Mouse (Mus musculus) left cerebral cortex, adult 8-10 months (tissue): Measurements from ENCODE around the gene Lck. TPM values are rescaled to one million over a fixed set of nuclear protein-coding genes. Genes with fewer than 3 reads are reported as not detected.
"Not testable (repeated sequence)": the region's sequence is repeated elsewhere in the genome, so short reads cannot be mapped to it uniquely, and the experiment has no call there.

Experiments
- DNase-seq, 2 experiments: peaks; one replicate each; pipeline ENCODE4 v3.0.0; 2022; ENCODE audit warnings: low spot score in 2 of 2
- total RNA-seq, 4 experiments: library from RNA; stranded (reverse); gene quantifications; 2 replicates each; pipeline ENCODE4 v1.2.4; 2022

Gene Lck
- total RNA-seq, 4 experiments from 2014 or later, result 2.3 to 4.5 (median 3.8) TPM

DNA sequence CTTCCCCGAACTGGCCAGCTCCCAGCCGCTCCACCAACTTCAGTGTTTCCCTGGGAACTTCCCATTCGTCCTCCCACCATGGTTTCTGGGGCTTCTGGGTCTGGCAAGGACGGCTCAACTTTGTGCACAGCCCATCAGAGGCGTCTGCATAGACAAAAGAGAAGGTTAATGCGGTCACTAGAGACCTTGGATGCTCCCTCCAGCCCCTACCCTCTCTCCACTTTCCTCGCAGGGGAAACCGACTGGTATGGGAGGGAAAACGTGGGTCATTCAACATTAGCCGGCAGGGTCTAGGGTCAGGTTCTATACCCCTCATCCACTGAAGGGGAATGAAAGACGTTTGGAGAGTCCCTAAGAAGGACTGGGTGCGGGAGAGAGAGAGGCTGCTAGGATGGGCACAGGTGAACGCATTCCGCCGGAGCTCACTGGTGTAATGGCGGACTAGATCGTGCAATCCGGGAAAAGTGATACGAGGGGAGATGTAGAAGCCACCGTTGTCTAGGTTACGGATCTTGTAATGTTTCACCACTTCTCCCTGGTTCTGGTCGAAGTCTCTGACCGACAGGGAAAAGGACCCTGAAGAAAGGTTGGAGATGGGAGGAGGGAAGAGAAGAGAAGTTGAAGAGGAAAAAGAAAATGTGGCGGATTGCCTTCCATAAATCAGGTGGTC lies 17.4 kb downstream of the Lck start:
- peak in 1 of 2 experiments; percentile 10 for DNase-seq

DNA sequence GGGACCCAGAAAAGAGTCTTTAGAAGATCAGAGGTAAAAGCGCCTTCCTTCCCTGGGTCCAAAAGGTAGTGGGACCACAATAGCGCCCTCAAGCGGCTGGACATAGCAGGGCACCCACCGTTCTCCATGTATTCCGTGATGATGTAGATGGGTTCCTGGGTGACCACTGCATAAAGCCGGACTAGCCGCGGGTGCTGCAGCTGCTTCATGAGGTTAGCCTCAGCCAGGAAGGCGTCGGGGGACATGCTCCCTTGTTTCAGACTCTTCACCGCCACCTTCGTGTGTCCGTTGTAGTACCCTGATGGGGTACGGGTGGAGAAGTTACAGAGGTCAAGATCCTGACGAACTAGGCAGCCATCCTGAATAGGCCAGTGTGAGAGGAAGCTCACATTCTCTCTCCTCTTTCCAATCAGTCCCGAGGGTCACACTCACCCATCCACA lies 18.0 kb downstream of the Lck start:
- peak in 1 of 2 experiments; percentile 34 for DNase-seq

DNA sequence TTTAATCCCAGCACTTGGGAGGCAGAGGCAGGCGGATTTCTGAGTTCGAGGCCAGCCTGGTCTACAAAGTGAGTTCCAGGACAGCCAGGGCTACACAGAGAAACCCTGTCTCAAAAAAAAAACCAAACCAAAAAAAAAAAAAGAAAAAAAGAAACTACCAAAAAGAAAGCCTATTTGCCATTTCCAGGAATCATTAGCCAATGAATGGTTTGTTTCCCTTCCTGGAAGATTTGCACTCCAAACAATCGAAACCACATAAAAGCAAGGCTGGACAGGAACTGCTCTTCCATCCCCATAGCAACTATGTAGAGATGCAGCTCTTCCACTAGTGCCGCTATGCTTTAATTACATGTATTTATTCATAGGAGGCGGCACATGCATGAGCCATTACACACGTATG lies 18.9 kb downstream of the Lck start:
- DNase-seq, result not testable (repeated sequence)

DNA sequence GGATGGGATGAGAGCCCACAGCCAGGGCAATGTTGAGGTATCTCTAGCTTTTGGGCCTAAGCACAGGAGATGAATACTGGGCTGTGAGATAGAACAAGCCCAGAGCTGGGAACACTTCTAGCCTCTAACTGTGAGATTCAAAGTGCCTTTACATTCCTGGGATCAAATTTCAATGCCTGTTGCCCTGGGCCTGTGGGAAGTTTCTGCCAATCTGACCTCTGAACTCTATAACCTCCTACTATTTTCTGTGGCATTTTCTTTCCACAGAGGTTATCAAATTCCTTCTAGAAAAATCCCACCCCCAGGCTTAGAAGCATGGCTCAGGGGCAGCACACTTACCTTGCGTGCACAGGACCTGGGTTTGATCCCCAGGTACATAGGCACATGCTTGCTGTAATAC lies 23.1 kb downstream of the Lck start:
- DNase-seq, result no peak

DNA sequence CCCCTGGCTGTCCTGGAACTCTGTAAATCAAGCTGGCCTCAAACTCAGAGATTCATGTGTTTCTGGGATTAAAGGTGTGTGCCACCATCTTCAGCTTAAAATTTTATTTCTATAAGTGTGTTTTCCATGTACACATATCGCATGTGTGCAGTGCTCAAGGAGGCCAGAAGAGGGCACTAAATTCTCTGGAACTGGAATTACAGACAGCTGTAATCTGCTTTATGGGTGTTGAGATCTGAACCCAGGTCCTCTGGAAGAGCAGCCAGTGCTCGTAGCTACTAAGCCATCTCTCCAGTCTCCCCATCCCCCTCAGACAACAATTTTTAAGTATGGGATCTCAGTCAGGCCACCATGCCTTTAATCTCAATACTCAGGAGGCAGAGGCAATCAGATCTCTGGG lies 24.1 kb downstream of the Lck start:
- no peak for DNase-seq

DNA sequence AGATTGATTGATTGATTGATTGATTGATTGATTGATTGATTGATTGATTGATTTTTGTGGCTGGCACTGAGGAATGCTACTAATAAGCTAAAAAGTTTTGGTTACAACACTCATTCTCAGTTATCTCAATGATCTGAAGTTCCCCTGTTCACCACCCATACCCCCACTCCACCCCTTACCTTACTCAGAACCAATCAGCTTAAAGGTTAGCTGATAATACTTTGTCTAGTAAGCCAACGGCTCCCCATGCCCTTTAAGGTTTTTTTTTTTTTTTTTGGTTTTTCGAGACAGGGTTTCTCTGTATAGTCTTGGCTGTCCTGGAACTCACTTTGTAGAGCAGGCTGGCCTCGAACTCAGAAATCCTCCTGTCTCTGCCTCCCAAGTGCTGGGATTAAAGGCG lies 25.8 kb downstream of the Lck start:
- DNase-seq, result not testable (repeated sequence)

DNA sequence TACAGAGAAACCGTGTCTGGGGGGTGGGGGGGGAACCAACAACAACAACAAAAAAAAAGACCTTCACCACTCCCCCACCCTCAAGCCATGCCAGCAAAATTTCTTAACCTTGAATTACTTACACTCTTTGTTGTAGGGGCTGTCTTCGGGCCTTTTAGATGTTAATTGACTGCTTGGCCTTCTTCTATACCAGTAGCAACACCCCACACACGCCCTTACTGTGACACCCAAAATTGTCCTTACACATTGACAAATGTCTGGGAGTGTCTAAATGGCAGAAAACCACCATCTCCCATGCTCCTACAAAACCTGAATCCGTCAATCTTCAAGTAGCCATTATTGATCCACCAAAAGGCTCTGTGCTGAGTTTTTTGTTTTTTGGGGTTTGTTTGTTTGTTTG lies 29.3 kb downstream of the Lck start:
- no peak for DNase-seq

DNA sequence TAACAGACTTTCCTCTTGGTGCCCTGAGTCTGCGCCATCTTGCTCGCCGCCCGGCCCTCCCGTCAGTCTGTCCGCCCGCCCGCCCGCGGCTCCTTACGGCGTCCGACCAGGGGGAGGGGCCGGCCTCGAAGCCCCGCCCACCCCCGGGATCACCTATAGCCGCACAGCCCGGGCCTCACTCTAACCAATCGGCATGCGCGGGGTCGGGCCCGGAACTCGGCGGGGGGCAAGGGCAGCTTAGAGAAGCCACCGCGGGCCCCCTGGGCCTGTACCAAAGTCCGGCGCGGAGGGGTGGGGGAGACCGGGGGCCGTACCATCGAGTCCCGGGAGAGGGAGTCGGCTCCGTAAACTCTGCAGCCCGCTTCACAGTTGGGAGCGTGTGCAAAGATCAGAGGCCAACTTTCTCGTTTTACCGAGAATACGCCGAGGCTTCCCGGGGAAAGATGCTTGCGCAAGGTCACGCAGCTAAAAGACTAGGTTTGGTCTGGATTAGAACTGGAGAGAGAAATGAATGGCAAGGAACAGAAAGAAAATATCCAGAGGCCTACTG lies 30.8 kb downstream of the Lck start, which contains the start of gene Hdac1:
Hdac1 (minus strand) TSS at position 122 of the 550 bp plus-strand sequence.
- peak; percentile 80 to 96 for DNase-seq

DNA sequence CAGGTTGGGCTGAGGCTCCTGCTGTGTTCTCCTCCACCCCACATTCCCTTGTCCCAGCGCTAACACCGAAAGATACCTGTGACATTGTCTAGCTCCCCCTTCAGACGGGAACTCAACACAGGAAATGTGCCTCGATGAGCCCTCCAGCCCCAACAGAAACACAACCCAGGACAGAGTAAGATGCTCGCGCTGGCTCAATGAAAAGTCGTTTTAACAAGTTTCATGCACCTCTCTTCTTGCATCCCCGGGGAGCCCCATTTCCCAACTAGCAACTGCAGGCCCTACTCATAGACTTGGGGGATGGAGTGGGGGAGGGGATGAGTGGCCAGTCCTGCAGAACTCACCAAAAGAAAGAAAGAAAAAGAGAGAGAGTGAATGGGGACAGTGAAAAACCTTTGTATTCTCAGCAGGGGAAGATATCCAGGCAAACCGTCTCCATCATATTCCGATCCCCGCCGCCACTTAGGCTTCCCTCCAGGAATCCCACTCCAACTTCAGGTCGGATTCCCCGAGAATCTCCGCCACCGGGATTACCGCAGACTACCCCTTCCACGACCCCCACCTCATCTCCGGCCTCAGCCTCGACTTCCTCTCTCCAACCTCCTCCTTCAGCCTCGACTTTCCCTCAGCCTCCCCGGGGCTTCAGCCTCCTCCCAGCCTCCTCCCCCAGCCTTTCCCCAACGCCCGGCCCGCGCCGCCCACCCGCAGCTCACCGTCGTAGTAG lies 31.4 kb downstream of the Lck start:
- DNase-seq, result no peak

DNA sequence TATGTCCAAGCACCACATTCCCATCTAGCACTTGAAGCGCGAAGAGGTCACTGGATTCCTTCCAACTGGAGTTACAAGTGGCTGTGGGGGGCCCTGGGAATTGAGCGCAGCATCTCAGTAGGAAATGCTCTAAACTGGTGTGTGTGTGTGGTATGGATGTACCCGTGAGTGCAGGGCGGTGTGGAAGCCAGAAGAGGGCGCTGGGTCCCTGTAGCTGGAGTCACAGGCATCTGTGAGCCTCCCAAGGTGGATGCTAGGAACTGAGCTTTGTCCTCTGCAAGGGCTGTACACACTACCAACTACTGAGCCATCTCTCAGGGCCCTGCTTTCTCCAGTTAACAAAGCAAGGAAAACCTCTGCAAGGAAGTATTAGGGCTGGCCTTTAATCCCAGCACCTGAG lies 33.4 kb downstream of the Lck start:
- no peak for DNase-seq

DNA sequence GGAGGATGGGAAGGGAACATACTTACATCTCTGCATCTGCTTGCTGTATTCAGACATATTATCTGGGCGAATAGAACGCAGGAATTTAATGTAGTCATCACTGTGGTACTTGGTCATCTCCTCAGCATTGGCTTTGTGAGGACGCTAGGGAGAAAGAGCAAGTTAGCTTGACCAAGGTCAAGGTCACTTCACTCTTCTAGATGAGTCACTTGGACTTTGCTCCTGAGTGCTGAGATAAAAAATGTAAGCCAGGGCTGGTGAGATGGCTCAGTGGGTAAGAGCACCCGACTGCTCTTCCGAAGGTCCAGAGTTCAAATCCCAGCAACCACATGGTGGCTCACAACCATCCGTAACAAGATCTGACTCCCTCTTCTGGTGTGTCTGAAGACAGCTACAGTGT lies 44.5 kb downstream of the Lck start:
- DNase-seq, result not testable (repeated sequence)

DNA sequence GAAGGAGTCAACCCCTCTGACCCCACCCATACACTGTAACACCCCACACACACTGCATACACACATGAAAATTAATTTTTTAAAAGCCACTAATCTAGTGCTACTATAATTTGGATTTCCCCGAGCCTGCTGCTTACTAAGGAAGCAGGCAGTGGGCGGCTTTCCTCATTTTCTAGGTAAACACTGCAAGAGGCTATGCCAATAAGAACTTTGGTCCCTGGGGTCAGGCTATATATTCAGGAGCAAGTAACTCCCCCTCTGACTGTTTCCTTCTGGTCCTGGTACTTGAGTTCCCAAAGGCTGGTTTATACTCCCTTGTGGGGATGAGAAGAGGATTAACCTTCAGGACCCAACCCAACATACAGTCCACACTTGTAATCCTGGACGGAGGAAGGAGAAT lies 47.6 kb downstream of the Lck start:
- DNase-seq, result no peak

DNA sequence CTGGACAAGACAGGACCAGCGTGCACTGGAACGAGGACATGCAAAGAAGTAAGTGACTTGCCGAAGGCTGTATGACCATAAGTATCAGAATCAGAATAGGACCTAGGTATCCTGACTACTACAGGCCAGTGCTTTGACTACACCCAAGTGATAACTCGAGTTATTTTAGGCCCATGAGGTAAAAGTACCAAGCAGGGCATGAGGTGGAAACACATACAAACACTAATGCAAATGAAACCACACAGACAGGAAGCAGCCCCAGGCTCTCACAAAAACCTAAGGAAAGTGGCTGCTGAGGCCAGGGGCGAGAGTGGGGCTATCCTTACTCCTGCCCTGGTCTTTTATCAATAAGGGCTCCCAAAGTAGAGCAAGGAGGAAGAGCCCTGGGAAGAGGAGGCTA lies 48.1 kb downstream of the Lck start:
- no peak for DNase-seq

DNA sequence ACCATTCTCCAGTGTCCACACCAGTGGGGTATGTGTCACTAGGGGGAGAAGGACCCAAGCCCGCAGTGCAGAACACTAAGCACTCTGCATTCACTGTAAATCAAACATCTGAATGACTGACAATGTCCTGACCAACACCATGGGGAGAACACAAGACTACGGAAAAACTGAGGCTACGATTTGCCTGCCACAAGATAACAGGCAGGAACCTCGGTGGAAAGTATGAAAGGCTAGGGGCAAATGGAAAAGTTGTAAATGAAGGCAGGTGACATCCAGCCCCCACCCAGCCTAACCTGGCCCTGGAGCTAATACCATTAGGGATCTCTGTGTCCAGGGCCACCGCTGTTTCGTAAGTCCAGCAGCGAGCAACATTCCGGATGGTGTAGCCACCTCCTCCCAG lies 54.9 kb downstream of the Lck start:
- DNase-seq, result no peak

DNA sequence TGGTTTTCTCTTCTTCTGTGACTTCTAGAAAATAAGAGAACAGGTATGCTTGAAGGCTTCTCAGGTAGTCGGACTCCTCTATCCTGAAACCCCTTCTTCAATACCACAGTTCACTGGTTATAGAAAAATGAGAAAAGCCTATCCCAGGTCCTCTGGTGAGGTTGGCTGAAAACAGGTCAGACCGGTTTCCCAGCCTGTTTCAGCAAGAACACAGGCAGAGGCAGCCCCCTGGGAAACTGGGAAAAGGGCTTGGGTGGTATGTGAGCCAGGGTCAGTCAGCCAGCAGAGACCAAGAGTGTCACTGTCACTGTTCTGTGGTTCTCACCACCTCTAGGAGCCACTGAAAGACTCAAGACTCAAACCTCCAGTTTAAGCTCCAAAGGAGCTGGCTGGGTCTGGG lies 56.5 kb downstream of the Lck start:
- no peak for DNase-seq

DNA sequence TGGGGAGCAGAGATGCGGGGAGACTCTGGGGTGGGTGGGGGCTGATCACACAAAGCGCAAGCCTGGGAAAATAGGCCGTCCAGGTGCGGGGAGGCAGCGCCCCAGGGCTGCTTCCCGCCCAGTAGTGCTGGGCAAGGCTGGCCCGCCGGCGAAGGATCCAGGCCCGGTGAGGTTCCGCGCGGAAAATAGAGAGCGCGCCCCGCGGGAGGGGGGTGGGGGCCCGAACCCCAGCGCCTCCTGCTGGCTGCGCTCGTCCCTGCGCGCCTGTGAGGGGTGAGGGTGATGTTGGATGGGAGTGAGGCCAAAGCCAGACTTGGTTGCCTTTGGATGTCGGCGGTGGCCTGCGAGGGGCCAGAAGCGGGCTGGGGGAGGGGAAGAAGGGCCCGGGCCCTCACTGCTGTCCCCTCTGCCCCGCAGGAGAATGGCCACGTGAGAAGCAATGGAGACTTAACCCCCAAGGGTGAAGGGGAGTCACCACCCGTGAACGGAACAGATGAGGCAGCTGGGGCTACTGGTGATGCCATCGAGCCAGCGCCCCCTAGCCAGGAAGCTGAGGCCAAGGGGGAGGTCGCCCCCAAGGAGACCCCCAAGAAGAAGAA lies 59.0 kb downstream of the Lck start:
- no peak for DNase-seq

DNA sequence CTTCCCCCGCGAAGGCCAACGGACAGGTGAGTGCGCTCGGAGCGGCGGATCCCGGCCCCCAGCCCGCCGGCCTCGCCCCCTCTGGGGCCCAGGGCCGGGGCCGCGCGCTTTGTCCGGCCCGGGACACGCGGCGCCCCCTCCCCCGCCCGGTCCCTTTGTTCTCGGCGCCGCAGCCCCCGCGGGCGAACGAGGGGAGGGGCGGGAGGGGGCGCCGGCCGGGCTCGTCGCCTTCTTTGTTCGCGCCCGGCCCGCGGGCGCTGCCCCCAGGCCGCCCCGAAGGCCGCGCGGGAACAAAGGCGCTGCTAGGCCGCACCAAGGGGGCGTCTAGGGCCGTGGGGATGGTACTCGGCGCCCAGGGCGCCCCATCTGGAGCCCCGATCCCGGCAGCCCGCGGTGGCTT lies 59.5 kb downstream of the Lck start:
- DNase-seq, result no peak

DNA sequence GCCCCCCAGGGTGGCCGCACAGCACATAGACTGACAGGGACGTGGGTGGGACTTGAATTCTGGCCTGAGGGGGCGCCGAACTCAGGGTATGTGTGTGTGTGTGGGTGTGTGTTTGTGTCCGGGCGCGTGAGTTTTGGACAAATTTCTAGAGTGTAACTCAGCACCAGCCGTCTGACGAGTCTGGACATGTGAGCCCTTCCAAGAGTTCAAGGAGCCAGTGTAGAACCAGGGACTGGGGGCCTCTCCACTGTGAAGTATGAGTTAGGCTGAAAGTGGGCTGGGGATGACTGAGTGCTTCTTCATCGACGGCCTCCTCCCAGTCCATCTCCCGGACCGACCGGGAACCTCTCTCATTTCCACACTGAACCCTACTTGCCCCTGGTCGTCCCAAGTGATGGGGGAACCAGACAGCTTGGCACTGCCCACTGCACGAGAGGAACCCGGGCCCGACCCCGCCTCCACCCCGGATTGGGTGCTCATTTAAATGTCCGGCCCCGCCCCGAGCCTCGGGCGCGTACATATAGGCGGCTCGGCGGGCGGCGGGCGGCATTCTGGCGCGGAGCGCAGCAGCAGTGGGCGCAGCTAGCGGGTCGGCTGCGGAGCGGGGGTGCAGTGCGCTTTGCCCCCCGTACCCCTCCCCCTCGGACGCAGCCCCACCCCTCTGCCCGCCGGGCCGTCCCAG lies 60.2 kb downstream of the Lck start, which contains the start of gene Marcksl1:
Marcksl1 (plus strand) TSS at position 496 of the 682 bp plus-strand sequence.
- peak in 1 of 2 experiments; percentile 65 for DNase-seq

DNA sequence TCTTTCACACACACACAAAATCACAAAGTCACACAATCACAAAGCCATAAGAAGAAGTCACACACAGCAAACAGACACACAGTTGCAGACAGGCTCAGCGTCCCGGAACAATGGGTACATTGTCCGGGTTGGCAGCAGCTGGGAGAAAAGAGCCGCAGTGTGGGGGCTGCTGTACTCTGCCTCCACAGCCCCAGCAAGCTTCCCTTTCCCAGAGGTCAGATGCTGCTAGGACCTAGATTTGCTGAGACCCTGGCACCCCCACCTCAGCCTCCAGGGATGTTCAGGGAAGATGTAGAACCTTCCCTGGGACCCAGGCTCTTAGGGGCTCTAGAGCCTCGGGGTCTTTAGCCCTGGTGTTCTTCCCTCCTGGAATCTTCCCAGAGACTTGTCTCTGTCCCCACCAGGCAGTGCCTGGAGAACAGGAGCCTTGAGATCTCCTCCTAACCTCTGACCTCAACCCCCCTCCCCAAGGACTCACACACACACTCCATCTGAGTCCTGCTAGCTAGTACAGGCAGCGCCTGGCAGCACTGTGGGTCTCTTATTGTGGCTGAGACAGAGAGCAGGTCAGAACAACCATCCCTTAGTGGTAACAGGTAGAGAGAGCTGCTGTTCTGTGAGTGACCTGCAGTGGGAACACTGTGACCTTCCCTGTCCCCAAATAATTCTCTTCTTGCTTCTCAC lies 61.9 kb downstream of the Lck start:
- DNase-seq, result no peak

DNA sequence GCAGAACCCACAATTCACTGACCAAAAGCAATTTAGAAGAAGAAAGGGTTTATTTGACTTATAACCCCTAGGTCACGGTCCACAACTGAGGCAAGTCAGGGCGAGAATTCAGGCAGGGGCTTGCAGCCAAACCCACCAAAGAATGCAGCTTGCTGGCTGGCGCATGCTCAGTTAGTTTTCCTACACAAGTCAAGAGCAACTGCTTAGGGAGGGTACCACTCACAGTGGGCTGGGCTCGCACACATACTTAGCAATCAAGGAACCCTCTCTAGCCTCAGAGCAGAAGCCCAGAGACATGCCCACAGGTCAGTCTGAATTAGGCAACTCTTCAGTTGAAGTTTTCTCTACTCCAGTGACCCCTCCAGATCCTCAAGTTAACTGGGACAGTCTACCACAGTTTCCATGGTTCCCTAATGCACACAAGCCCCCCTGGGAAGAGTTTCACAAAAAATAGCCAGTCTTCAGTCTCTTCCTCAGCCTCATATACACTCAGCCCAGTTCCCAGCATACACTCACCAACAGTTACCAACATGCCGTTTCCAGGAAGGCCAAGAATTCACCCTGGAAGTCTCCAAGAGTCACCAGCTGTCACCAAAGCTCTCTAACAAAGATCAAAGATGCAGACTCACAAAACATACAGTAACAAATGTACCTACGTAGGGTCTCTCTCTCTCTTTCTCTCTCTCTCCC lies 62.6 kb downstream of the Lck start:
- no peak for DNase-seq
